Mouse (Mus musculus) liver, adult 10 weeks (tissue): ENCODE measurements around the gene Stat4. TPM values are rescaled to one million over a fixed set of nuclear protein-coding genes. Genes with fewer than 3 reads are reported as not detected.

Experiments
- polyA plus RNA-seq: library from polyadenylated mRNA; stranded (reverse); fragments of 350-450 nt; fragmentation: Illumina TruSeq; extraction: RNeasy Lipid Tissue Mini Kit (QIAGEN cat#74804); gene quantifications from one replicate; pipeline ENCODE4 v1.2.3, GENCODE M21; 2014; ENCODE audit warnings: low read depth, low replicate concordance

The Stat4 gene
- 1.0 TPM for polyA plus RNA-seq

GRCm38 (mm10) chr1:51986848-51987247 is at the start of gene Stat4:
Stat4 (plus strand) TSS chr1:51987148.

GRCm38 (mm10) chr1:52118860-52119591 is 132.1 kb downstream of the Stat4 start, which contains the start of gene Stat1:
Stat1 (plus strand) TSS chr1:52119440.

Other genes with a start within 250 kb of the Stat4 start
- gene Myo1b, start 71.1 kb upstream of the Stat4 start, polyA plus RNA-seq, result 161 TPM
- 43.3 TPM for gene Stat1, start 132.3 kb downstream of the Stat4 start, polyA plus RNA-seq
- gene Gls, start 246.1 kb downstream of the Stat4 start, polyA plus RNA-seq, result 12.6 TPM